Mouse (Mus musculus) spleen, adult 2 months (tissue): ENCODE measurements around the gene Rbm41.

Experiments used
- CTCF ChIP-seq: fragments of 200-500 bp; IDR thresholded peaks from 2 replicates; pipeline ENCODE4 v1.5.1; 2011; ENCODE audit warnings: mild to moderate bottlenecking, inconsistent platforms; ENCODE audit not compliant: insufficient read depth, insufficient read length, insufficient replicate concordance; ENCODE audit errors: extremely low read depth
- POLR2A ChIP-seq: fragments of 200-500 bp; IDR thresholded peaks from 2 replicates; pipeline ENCODE4 v1.6.1; 2011; ENCODE audit warnings: low read depth, low read length, inconsistent platforms

- TF ChIP-seq POLR2A (no peak), CTCF (no peak)
Observed at GRCm38 (mm10) chrX:139859402-139859801, 139.0 kb downstream of the Rbm41 start.
